Mouse (Mus musculus) testis, adult 2 months (tissue): ENCODE results near the gene 3110040M04Rik. TPM values are rescaled to one million over a fixed set of nuclear protein-coding genes. Genes with fewer than 3 reads are reported as not detected.
"Not testable (repeated sequence)": the region's sequence is repeated elsewhere in the genome, so short reads cannot be mapped to it uniquely, and the experiment has no call there.

Source experiments
- H3K27ac ChIP-seq: fragments of 200-500 bp; 2 replicates; pipeline ENCODE4 v1.5.1; 2012; ENCODE audit warnings: low read depth, low read length; ENCODE audit not compliant: control insufficient read depth, insufficient read depth
- H3K27me3 ChIP-seq: fragments of 200-500 bp; 2 replicates; pipeline ENCODE4 v1.6.1; 2012; ENCODE audit warnings: mild to moderate bottlenecking, low read length, moderate library complexity; ENCODE audit not compliant: control insufficient read depth, insufficient read depth
- H3K36me3 ChIP-seq: fragments of 200-500 bp; 2 replicates; pipeline ENCODE4 v1.6.1; 2012; ENCODE audit warnings: mild to moderate bottlenecking, low read length; ENCODE audit not compliant: control insufficient read depth, insufficient read depth
- H3K4me1 ChIP-seq: fragments of 200-500 bp; 2 replicates; pipeline ENCODE4 v1.6.1; 2012; ENCODE audit warnings: low read length; ENCODE audit not compliant: control insufficient read depth, insufficient read depth
- H3K4me3 ChIP-seq: fragments of 200-500 bp; 2 replicates; pipeline ENCODE4 v1.5.1; 2012; ENCODE audit warnings: low read depth, mild to moderate bottlenecking, low read length, moderate library complexity, mixed read lengths; ENCODE audit not compliant: control insufficient read depth
- CTCF ChIP-seq: fragments of 200-500 bp; IDR thresholded peaks from 2 replicates; pipeline ENCODE4 v1.5.1; 2012; ENCODE audit warnings: low read depth, mild to moderate bottlenecking, inconsistent platforms, low read length, moderate library complexity; ENCODE audit not compliant: control insufficient read depth, insufficient read depth, insufficient replicate concordance
- POLR2A ChIP-seq: fragments of 200-500 bp; IDR thresholded peaks from 2 replicates; pipeline ENCODE4 v1.6.1; 2012; ENCODE audit warnings: low read depth, mild to moderate bottlenecking, inconsistent platforms, low read length, moderate library complexity; ENCODE audit not compliant: control insufficient read depth
- polyA plus RNA-seq: library from polyadenylated mRNA; depleted of rRNA; stranded (reverse); fragments of >200 nt; gene quantifications from 2 replicates; pipeline ENCODE4 v1.2.3, GENCODE M21; 2012

Gene 3110040M04Rik
- polyA plus RNA-seq, 1 experiment, result not detected

- Histone ChIP-seq H3K27me3 (no peaks in the 10 kb centered on the region), H3K4me3 (no peak overlapping the region), H3K4me1 (no peaks in the 10 kb centered on the region), H3K36me3 (no peaks in the 10 kb centered on the region), H3K27ac (no peak overlapping the region)
- TF ChIP-seq CTCF, result no peak
- no peak for TF ChIP-seq POLR2A
Observed at GRCm38 (mm10) chr1:151167297-151168047, 36.4 kb upstream of the 3110040M04Rik start.

GRCm38 (mm10) chr1:151168637-151169036, 35.3 kb upstream of the 3110040M04Rik start:
- no peak overlapping the region for H3K4me3 ChIP-seq
- H3K4me1 ChIP-seq, result no peaks in the 10 kb centered on the region
- TF ChIP-seq CTCF (no peak), POLR2A (no peak)
- H3K36me3 ChIP-seq, result no peaks in the 10 kb centered on the region
- no peaks in the 10 kb centered on the region for H3K27me3 ChIP-seq
- no peak overlapping the region for H3K27ac ChIP-seq

GRCm38 (mm10) chr1:151171572-151172461, 32.1 kb upstream of the 3110040M04Rik start:
- TF ChIP-seq CTCF, result no peak
- TF ChIP-seq POLR2A, result no peak
- H3K36me3 ChIP-seq, result no peaks in the 10 kb centered on the region
- no peaks in the 10 kb centered on the region; the same call in 1 of the 2 replicates for H3K4me1 ChIP-seq
- no peak overlapping the region for H3K27ac ChIP-seq
- H3K4me3 ChIP-seq, result no peak overlapping the region
- H3K27me3 ChIP-seq, result no peaks in the 10 kb centered on the region

- H3K36me3 ChIP-seq, result no peaks in the 10 kb centered on the region
- H3K4me3 ChIP-seq, result peak overlapping the region; percentile 80
- H3K27me3 ChIP-seq, result no peaks in the 10 kb centered on the region
- no peak for TF ChIP-seq POLR2A
- TF ChIP-seq CTCF, result no peak
- peak overlapping the region; percentile 63 for H3K27ac ChIP-seq
- H3K4me1 ChIP-seq, result peaks cover 4% of the 10 kb centered on the region
Observed at GRCm38 (mm10) chr1:151177030-151177936, 26.6 kb upstream of the 3110040M04Rik start.

- H3K4me3 ChIP-seq, result peak overlapping the region; percentile 80
- H3K36me3 ChIP-seq, result no peaks in the 10 kb centered on the region
- no peaks in the 10 kb centered on the region for H3K27me3 ChIP-seq
- peak overlapping the region; percentile 63 for H3K27ac ChIP-seq
- H3K4me1 ChIP-seq, result peaks cover 4% of the 10 kb centered on the region
- no peak for TF ChIP-seq POLR2A
- TF ChIP-seq CTCF, result no peak
Observed at GRCm38 (mm10) chr1:151177937-151178271, 26.0 kb upstream of the 3110040M04Rik start.

GRCm38 (mm10) chr1:151178505-151179083, 25.3 kb upstream of the 3110040M04Rik start:
- no peaks in the 10 kb centered on the region for H3K27me3 ChIP-seq
- no peaks in the 10 kb centered on the region for H3K36me3 ChIP-seq
- H3K27ac ChIP-seq, result no peak overlapping the region
- H3K4me1 ChIP-seq, result peaks cover 4% of the 10 kb centered on the region
- peak overlapping the region; percentile 34; the same call in 1 of the 2 replicates for H3K4me3 ChIP-seq
- TF ChIP-seq CTCF (no peak), POLR2A (no peak)

- Histone ChIP-seq H3K4me1 (peaks cover 4% of the 10 kb centered on the region), H3K27ac (no peak overlapping the region), H3K27me3 (no peaks in the 10 kb centered on the region), H3K4me3 (no peak overlapping the region), H3K36me3 (no peaks in the 10 kb centered on the region)
- TF ChIP-seq POLR2A, result no peak
- no peak for TF ChIP-seq CTCF
Observed at GRCm38 (mm10) chr1:151180167-151180566, 23.8 kb upstream of the 3110040M04Rik start.

- not testable (repeated sequence) for H3K4me3 ChIP-seq, H3K27ac ChIP-seq, H3K27me3 ChIP-seq, H3K36me3 ChIP-seq, H3K4me1 ChIP-seq
Observed at GRCm38 (mm10) chr1:151182266-151182665, 21.7 kb upstream of the 3110040M04Rik start, which contains the start of gene Gm47985. Gene Gm47985 (plus strand): TSS chr1:151182537.

- H3K4me3 ChIP-seq, H3K27me3 ChIP-seq, H3K4me1 ChIP-seq, H3K27ac ChIP-seq, H3K36me3 ChIP-seq: not testable (repeated sequence)
Observed at GRCm38 (mm10) chr1:151186186-151186585, 17.7 kb upstream of the 3110040M04Rik start.

GRCm38 (mm10) chr1:151186879-151187424, 17.0 kb upstream of the 3110040M04Rik start:
- not testable (repeated sequence) for H3K27ac ChIP-seq, H3K4me1 ChIP-seq, H3K4me3 ChIP-seq, H3K36me3 ChIP-seq, H3K27me3 ChIP-seq
